Mouse (Mus musculus) CD8-positive naive resting alpha-beta T cell, adult 2 months (primary cell): ENCODE measurements around the gene Faap20.

Source experiments
- DNase-seq, 2 experiments: peaks; one replicate each; pipeline ENCODE4 v3.0.0; 2022; ENCODE audit warnings: low read depth in 2 of 2, low spot score in 2 of 2

Gene Faap20

DNA sequence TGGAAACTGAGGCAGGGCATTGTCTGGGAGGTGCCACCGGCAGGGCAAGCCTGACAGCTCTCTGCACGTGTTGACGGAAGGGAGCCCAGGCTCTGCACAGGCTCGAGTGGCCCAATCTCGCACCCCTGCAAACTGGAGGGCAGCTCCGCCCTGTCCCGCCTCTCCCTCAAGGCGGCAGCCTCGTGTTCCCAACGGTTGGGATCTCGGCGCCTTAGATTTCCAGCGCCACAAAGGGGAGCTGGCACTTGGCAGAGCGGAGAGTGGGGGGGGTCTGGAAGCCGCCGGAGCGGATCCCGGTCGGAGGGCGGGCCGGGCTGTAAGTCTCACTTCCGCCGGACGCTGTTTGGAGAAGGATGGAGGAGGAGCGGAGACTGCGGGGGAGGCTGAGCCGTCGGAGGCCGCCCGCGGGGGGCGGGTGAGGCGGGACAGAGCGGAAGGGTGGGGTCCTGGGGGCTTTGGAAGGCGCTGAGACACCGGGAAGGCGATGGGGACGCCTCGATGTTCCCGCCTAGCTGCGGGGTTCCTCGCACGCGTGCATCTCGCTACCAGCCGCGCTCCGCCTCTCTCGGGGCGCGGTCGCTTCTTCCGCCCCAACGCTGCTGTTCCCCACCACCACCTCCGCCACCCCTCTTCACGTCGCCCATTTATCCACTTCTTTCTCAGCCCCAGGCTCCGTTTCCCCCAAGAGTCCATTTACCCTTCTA is at the start of gene Faap20:
Faap20 (plus strand) TSS at position 155 of the 704 bp plus-strand sequence.
- peak; percentile 57 to 75 for DNase-seq

DNA sequence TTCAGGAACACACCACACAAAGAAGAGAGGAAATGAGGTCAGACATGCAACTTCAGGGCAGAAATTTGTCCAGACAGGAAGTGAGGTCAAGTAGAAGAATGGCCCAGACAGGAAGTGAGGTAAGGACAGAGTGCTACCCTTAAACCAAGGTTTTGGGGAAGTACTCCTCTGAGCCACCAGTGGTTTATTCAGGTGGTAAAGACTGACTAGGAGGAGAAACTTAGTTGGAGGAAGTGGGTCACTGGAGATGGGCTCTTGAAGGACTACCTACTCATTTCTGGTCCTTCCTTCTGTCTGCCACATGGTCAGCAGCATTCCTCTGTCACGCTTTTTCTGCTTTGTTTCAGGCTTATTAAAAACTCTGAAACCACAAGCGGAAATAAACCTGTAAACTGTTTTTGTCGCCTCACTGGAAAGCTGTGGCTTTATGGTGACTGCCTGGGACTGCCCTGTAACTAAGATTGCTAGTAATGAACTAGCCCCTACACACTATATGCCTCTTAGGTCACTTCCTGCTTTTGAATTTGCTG is 48.7 kb upstream of the Faap20 start:
- DNase-seq: peak; percentile 77 to 79

DNA sequence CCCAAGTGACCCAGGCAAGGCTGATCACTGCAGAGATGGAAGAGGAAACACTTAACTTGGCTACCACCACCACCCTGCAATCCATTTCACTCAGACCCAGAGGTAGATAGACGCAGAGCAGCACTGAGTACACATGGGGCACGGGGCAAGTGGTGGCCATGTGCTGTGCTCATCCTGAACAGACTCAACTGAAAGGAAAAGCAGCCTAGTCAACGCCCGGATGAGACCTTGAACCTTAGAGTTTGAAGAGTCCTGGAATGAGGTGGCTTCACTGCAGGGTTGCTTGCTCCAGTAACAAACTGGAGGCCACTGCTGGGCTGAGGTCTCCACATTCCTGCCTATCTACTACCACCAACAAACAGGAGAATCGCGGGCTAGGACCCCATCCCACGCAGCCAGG is 47.8 kb upstream of the Faap20 start:
- DNase-seq: no peak

DNA sequence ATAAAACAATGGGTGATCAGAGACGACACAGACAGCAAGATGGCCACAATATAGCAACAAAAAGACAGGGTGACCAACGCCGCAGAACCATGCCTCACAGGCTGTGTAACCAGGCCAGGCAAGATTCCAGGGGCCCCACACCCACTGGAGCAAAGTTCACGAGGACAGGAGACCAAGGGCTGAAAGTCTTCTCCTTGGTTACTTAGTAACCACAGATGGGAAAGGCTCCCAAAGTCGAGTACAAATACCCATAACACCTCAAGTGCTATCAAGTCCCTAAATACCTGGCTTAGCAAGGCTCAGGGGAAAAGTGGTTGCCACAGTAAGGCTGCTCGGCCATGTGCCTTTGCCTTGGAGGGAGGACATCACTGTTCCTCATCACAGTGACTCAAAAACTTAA is 43.7 kb upstream of the Faap20 start:
- no peak for DNase-seq

DNA sequence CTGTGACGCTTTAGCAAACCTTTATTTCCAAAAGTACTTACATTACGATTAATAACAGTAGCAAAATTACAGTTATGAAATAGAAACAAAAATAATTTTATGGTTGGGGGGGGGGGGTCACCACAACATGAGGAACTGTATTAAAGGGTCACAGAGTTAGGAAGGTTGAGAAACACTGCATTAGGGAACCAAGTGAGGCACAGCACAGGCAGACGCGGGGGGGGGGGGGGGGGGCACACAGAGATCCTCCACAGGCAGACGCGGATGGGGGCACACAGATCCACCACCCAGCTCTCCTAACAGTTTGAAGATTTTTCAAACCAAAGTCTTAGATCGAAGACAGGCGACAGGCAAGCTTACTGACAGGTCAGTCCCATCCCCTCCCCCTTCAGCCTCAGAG is 43.1 kb upstream of the Faap20 start:
- no peak for DNase-seq

DNA sequence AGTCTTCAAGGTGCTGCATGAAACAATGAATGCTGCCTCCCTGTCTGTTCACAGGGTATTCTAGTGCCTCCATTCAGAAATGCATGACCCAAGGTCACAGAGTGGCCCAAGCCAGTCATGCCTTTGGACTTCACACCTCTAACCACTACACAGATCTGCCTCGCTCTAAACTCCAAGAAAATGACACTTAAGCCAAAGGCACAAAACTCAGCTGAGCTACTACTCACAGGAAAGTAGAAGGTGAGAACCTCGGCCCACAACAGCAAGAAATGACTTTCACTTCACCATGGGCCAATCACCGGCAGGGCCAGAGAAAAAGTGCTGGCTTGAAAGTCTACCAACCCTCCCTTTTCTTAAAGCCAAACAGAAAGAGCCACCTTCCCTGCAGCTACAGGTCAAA is 41.8 kb upstream of the Faap20 start:
- DNase-seq: no peak

DNA sequence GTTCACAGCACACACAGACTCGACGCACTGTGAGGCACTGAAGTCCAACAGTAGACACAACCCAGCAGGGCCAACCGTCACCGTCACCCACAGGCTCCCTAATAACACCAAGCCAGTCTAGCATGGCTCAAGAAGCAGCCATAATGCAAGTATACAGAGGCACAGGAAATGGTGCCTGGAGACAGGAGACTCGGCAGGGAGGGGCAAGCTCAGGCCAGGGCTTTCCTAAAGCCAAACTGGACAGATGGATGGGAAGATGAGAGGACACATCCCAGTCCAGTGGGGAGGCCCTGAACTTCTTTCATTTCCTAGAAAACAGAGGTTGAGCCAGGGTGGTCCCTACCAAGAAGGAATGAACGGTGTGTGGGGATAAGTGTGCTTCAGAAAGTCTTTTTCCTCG is 41.0 kb upstream of the Faap20 start:
- no peak for DNase-seq

DNA sequence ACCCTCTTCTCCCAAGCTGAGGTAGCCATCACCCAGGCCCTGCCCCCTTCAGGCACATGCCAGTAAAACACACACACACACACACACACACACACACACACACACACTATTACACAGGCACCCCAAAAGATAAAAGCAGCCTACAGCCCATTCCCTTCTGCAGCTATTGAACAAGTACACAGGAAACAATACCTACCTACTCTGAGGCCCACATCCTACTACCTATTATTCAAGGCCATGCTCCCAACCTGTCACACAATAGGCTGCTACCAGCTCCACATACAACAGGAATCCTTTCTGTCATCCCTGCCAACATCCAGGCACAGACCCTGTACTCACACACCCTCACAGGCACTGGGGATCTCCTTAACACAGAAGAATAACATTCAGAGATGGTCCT is 40.5 kb upstream of the Faap20 start:
- no peak for DNase-seq

DNA sequence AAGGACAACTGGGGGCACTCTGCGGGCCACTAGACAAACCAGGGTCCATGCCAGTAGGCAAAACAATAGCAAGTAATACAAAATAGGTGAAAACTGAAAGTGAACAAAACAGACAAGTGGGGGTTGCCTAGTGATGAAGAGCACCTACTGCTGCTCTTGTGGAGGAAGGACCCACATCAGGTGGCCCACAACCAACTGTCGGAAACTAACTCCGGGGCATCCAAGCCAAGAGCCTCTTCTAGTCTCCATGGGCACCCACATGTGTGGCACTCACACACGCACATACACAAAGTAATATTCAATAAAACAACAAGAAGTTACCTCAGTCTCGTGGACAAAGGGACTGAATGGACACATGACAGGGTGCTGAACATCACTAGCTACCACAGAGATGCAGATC is 40.1 kb upstream of the Faap20 start:
- DNase-seq: peak in 1 of 2 experiments; percentile 42

DNA sequence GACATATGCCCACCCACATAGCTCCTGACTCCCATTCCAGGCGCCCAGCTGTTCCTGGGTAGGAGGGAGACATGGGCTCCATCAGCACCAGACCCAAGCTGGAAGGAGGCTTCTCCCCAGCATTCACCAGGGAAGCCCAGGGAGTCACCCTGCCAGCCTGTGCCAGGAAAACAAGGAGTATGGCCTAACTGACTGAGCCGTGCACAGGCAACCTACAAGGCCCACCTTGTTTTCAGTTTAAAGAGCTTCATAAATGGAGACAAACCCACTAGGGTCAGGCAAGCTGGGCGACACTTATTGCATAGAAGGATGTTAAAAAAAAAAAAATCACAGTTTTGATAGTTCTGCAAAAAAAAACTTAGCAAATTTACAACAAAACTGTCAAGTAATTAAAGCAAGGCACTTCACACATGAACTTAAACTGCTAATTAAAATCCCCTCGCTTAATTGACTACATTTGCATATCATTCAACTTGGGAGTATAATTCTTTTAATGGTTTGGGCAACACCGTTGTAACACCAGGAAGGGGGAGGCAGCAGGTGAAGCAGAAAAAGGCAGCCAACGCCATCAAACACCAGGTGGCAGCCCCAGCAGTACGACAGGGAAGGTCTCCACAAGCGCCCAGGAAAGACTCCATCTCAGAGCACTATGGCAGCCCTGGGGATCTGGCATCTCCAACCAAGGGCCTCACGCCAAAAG is 36.4 kb upstream of the Faap20 start:
- DNase-seq: no peak

DNA sequence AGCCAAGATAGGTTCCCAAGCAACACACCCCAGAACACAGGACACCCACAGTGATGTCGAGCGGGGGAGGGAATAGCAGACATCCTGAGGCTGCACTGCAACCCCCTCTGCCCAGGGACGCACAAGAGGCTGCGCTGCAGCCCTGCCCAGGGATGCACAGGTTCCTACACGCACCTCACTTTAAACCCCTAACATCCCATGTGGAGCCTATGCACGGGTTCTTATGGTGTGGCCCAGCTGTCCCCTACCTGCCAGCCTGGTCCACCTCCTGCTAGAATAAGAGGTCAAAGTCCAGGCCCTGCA is 35.9 kb upstream of the Faap20 start:
- DNase-seq: no peak

DNA sequence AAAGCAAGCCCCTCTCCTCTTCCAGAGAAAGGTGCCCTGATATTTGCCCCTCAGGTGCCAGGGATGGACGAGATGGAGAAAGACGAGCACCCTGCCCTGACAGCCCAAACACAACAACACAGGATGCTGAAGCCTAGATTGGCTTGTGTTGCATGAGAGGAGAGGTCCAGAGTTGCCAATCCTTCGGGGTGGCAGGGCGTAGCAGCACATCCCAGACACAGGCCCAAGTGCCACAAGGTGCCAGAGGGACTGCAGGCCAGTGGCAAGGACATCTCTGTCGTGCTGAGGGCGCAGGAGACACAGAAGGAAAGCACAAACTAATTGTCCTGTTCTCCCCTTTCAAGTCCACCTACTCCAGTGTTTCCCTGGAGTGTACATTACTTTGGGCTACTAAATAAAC is 35.4 kb upstream of the Faap20 start:
- no peak for DNase-seq

DNA sequence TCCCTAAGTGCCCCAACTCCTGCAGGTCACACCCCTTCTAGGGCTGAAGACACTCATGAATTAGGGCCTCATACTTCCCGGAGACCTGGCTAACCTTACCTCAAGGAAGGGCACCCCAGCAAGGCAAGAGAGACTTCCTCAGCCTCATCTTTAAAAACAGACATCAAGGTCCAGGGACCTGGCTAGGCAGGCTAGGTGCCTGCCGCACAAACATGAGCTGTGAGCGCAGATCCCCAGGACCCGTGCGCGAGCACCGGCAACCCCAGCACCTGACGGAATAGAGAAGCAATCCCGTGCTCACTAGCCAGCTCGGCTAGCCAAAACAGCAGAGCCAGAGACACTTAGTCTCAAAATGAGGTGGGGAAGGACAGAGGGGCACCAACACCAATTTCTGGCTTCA is 34.8 kb upstream of the Faap20 start:
- DNase-seq: no peak

DNA sequence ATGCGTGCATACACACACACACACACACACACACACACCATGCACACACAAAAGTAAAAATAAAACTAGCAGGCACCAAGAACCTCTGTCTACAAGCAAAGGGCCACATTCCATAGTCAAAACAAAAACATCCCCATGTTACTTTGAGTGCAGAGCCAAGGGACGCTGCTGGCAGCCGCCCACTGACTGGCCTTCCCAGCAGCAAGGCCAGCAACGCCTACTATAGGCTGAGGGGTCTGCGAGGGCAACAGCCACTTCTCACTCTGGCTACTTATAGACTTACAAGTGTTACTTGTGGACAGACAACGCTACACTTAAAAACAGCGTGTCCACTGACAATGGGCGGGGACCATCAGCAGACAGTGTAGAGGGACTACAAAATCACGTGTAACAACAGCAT is 34.4 kb upstream of the Faap20 start:
- DNase-seq: no peak

DNA sequence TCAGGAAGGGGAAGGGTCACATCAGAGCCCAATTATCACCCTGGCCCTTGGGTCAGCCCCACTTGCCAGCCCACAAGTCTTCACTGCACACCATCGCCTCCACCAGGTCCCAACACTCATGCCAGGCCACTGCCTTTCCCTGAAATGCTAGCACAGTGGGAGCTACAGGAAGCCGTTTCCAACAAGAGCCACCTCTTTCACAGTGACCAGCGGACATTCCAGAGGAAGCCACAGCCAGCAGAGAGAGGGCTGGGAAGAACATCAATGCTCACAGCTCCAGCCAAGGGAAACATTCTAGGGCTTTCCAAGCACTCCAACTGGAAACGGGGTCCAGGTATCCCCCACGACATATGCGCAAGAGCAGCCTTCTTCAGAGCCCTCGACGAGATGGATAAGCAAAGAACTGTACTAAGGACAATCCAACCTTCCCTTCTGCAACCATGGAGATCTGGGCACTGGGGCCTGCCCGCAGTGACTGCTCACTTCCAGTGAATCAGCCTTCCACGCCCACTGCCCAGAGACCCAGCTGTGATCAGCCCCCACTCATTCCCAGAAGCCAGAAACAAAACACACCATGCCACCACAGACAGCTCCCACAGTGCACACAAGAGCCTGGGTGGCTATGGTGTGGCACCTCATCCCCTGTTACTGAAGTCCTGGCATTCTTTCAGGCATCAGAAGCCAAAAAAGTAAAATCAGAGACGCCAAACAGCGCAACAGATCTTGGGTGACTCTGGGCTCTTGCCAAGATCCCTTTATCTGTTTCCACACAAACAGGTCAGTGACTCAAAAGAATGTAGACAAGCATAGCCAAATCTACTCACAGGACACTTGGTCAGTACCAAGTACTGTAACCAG is 33.6 kb upstream of the Faap20 start:
- no peak for DNase-seq

DNA sequence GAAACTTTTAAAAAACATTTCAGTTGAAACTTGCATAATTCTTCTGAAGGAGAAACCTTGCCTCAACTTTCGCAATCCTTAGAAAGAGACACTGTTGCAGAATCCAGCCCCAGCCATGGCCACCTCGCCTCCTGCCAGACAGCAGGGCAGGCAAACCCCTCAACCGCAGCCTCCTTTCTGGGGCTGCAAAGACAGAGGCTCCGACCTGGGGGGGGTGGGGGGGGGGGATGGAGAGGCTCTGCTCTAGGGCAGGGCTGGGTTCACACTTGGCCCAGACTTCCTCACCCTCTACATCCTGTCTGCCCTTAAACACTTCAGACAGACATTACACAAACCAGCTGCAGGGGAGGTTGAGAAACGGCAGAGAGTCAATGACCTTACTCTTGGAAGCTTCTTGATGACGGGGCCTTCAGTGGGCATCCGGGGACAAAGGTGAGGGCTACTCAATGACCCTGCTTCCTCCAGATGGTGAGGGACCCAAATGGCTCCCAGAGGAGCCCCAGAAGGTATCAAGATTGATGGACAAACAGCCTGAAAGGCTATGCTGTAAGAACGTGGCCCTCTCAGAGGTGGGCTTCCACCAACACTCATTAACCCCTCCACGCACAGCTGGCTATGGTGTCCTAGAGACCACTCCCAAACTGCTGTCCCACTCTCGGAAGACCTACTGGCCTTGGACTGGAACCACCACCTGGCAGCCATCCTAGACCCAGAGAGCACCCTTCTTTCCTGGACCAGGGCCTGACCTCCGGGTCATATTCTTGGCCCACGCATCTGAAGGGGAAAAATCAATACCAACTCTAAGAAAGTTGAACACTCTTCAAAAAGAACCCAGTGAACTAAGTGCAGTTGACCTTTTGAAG is 32.1 kb upstream of the Faap20 start:
- peak in 1 of 2 experiments; percentile 47 for DNase-seq

DNA sequence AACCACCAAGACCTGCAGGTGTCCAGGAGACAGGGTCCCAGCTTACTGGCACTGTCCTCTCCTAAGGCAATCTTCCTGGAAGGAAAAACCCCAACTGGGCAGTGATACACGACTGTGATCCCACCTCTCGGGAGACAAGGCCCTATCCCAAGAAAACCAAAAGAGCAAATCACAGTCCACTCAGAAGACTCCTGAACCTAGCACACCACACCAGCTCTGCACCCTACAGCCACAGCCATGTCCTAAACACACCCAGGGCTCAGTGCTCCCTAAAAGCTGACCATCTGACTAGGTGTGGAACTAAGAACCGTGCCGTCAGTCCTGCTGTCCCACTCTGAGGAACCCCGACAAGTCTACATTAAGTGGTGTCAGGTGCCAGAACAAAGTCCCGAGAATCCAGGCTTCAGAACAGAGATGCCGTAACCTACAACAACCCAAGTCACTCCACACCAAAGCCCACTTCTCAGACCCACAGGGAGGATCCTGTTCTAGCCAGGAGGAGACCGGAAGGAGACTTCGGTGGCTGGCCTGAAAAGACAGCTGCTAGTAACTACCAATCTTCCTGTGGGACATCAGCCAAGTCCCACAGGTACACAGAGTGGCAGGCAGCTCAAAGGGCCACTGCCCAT is 31.4 kb upstream of the Faap20 start:
- no peak for DNase-seq

DNA sequence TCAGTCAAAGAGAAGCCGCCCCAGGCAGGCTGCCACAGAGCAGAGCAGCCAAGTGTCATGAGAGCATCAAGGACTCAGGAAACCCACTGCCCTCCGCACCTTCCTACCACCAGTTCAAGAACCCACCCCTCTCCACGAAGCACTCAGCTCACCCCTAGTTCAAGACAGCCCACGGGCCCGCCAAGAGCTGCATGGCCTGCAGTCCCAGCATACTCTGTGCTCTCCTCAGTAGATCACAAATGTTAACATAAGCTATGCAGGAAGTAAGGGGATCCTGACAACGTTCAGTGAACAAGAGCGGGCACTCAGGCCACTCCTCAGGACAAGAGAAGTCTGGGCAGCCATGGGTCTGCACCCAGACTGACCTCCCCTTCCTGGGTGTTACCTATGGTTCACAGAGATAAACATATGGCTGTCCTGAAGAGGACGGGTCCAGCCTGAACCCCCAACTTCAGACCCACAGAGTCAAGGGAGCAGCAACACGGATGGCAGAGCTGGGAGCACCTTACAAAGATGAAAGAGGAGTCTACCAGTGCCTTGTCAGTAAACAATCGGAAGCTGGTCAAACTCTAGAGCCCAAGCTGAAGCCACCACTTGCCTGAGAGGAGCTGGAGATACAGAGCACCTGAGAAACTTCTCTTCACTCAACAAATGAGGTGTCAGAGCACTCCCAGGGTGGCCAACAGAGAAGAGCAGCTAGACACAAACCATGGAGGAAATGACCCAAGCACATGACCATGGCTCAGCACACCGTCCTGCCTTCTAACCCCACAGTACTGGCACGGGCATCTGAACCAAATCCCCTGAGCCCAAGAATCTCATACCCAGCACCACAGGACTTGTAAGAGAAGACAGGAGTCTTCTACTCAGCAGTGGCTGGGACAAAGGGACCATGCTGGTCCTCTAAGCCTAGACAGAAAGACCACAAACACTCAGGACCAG is 30.1 kb upstream of the Faap20 start:
- DNase-seq: no peak
